Mouse (Mus musculus): ENCODE results near the gene Pmvk. TPM values are rescaled to one million over a fixed set of nuclear protein-coding genes. Genes with fewer than 3 reads are reported as not detected.

Pmvk gene
- polyA plus RNA-seq, 1 experiment from 2014 or later, result 74.5 TPM

GRCm38 (mm10) chr3:89435041-89435440, 19.3 kb upstream of the Pmvk start:
- Histone ChIP-seq H3K36me3 (ENCODE audit: control insufficient read depth, insufficient read depth, low read length) (peaks cover 7% of the 10 kb centered on the region; the same call in 1 of the 2 replicates), H3K9me3 (ENCODE audit: control insufficient read depth, low read length) (no peaks in the 10 kb centered on the region), H3K9ac (ENCODE audit: low read length) (no peak overlapping the region), H3K27me3 (ENCODE audit: control insufficient read depth, insufficient read depth, low read length) (no peaks in the 10 kb centered on the region), H3K4me1 (ENCODE audit: control insufficient read depth, insufficient read depth, low read length) (peaks cover 17% of the 10 kb centered on the region), H3K4me2 (ENCODE audit: low read depth) (no peak overlapping the region), H3K4me3 (ENCODE audit: low read depth, low read length) (no peak overlapping the region), H3K27ac (ENCODE audit: low read depth, low read length) (no peak overlapping the region)
- DNase-seq (ENCODE audit: low spot score), result no peak
- WGBS, result 78% methylated on average over 7 of the region's 7 CpGs
- ATAC-seq (ENCODE audit: insufficient read depth, low FRiP score, low TSS enrichment), result no peak

GRCm38 (mm10) chr3:89436176-89437113, 17.9 kb upstream of the Pmvk start, which contains the start of gene Pbxip1:
Gene Pbxip1 (plus strand): TSS chr3:89436706.
- Histone ChIP-seq H3K27ac (ENCODE audit: low read depth, low read length) (no peak within 1 kb of the TSS), H3K9ac (ENCODE audit: low read length) (peak within 1 kb of the TSS; percentile 8), H3K9me3 (ENCODE audit: control insufficient read depth, low read length) (no peaks in the 10 kb centered on the region), H3K4me1 (ENCODE audit: control insufficient read depth, insufficient read depth, low read length) (peaks cover 8% of the 10 kb centered on the region), H3K4me3 (ENCODE audit: low read depth, low read length) (peak within 1 kb of the TSS; percentile 19), H3K36me3 (ENCODE audit: control insufficient read depth, insufficient read depth, low read length) (peaks cover 7% of the 10 kb centered on the region; the same call in 1 of the 2 replicates), H3K4me2 (ENCODE audit: low read depth) (peak within 1 kb of the TSS; percentile 39), H3K27me3 (ENCODE audit: control insufficient read depth, insufficient read depth, low read length) (no peaks in the 10 kb centered on the region)
- 3% methylated on average over 16 of the region's 16 CpGs for WGBS
- DNase-seq (ENCODE audit: low spot score) (peak; percentile 81), ATAC-seq (ENCODE audit: insufficient read depth, low FRiP score, low TSS enrichment) (peak; percentile 73)

- ATAC-seq (ENCODE audit: insufficient read depth, low FRiP score, low TSS enrichment) (no peak), DNase-seq (ENCODE audit: low spot score) (no peak)
- Histone ChIP-seq H3K27me3 (ENCODE audit: control insufficient read depth, insufficient read depth, low read length) (no peaks in the 10 kb centered on the region), H3K36me3 (ENCODE audit: control insufficient read depth, insufficient read depth, low read length) (peaks cover 7% of the 10 kb centered on the region; the same call in 1 of the 2 replicates), H3K9me3 (ENCODE audit: control insufficient read depth, low read length) (no peaks in the 10 kb centered on the region), H3K27ac (ENCODE audit: low read depth, low read length) (no peak overlapping the region), H3K4me1 (ENCODE audit: control insufficient read depth, insufficient read depth, low read length) (peaks cover 6% of the 10 kb centered on the region), H3K4me3 (ENCODE audit: low read depth, low read length) (peak overlapping the region; percentile 19; the same call in 1 of the 2 replicates), H3K4me2 (ENCODE audit: low read depth) (peak overlapping the region; percentile 39), H3K9ac (ENCODE audit: low read length) (peak overlapping the region; percentile 8; the same call in 1 of the 2 replicates)
- WGBS, result 28% methylated on average over 5 of the region's 5 CpGs
These were observed 17.1 kb upstream of the Pmvk start for GRCm38 (mm10) chr3:89437269-89437668.

- ATAC-seq (ENCODE audit: insufficient read depth, low FRiP score, low TSS enrichment), result no peak
- 89% methylated on average over 2 of the region's 2 CpGs for WGBS
- Histone ChIP-seq H3K36me3 (ENCODE audit: control insufficient read depth, insufficient read depth, low read length) (no peaks in the 10 kb centered on the region), H3K4me1 (ENCODE audit: control insufficient read depth, insufficient read depth, low read length) (peaks cover 6% of the 10 kb centered on the region), H3K9me3 (ENCODE audit: control insufficient read depth, low read length) (no peaks in the 10 kb centered on the region), H3K27me3 (ENCODE audit: control insufficient read depth, insufficient read depth, low read length) (no peaks in the 10 kb centered on the region), H3K4me2 (ENCODE audit: low read depth) (no peak overlapping the region), H3K9ac (ENCODE audit: low read length) (no peak overlapping the region), H3K4me3 (ENCODE audit: low read depth, low read length) (no peak overlapping the region), H3K27ac (ENCODE audit: low read depth, low read length) (no peak overlapping the region)
- no peak for DNase-seq (ENCODE audit: low spot score)
These were observed 13.7 kb upstream of the Pmvk start for GRCm38 (mm10) chr3:89440691-89441090.

- ATAC-seq (ENCODE audit: insufficient read depth, low FRiP score, low TSS enrichment), result no peak
- no peak overlapping the region for H3K27ac ChIP-seq (ENCODE audit: low read depth, low read length)
- no peak overlapping the region for H3K4me3 ChIP-seq (ENCODE audit: low read depth, low read length)
- H3K4me2 ChIP-seq (ENCODE audit: low read depth), result no peak overlapping the region
- H3K27me3 ChIP-seq (ENCODE audit: control insufficient read depth, insufficient read depth, low read length), result no peaks in the 10 kb centered on the region
- no peak for DNase-seq (ENCODE audit: low spot score)
- no peaks in the 10 kb centered on the region for H3K36me3 ChIP-seq (ENCODE audit: control insufficient read depth, insufficient read depth, low read length)
- H3K9ac ChIP-seq (ENCODE audit: low read length), result no peak overlapping the region
- H3K4me1 ChIP-seq (ENCODE audit: control insufficient read depth, insufficient read depth, low read length), result no peaks in the 10 kb centered on the region
- WGBS, result 71% methylated on average over 13 of the region's 13 CpGs
- no peaks in the 10 kb centered on the region for H3K9me3 ChIP-seq (ENCODE audit: control insufficient read depth, low read length)
These were observed 5.4 kb upstream of the Pmvk start for GRCm38 (mm10) chr3:89448720-89449537.

- DNase-seq (ENCODE audit: low spot score) (peak; percentile 74), ATAC-seq (ENCODE audit: insufficient read depth, low FRiP score, low TSS enrichment) (peak; percentile 75; the same call in 1 of the 2 replicates)
- no peak overlapping the region for H3K4me2 ChIP-seq (ENCODE audit: low read depth)
- H3K27ac ChIP-seq (ENCODE audit: low read depth, low read length), result no peak overlapping the region
- H3K27me3 ChIP-seq (ENCODE audit: control insufficient read depth, insufficient read depth, low read length), result no peaks in the 10 kb centered on the region
- no peaks in the 10 kb centered on the region for H3K9me3 ChIP-seq (ENCODE audit: control insufficient read depth, low read length)
- no peak overlapping the region for H3K9ac ChIP-seq (ENCODE audit: low read length)
- 32% methylated on average over 7 of the region's 7 CpGs for WGBS
- H3K4me1 ChIP-seq (ENCODE audit: control insufficient read depth, insufficient read depth, low read length), result no peaks in the 10 kb centered on the region
- no peaks in the 10 kb centered on the region for H3K36me3 ChIP-seq (ENCODE audit: control insufficient read depth, insufficient read depth, low read length)
- no peak overlapping the region for H3K4me3 ChIP-seq (ENCODE audit: low read depth, low read length)
These were observed 4.8 kb upstream of the Pmvk start for GRCm38 (mm10) chr3:89449541-89449940.

GRCm38 (mm10) chr3:89451916-89452315, 2.4 kb upstream of the Pmvk start:
- Histone ChIP-seq H3K27me3 (ENCODE audit: control insufficient read depth, insufficient read depth, low read length) (no peaks in the 10 kb centered on the region), H3K36me3 (ENCODE audit: control insufficient read depth, insufficient read depth, low read length) (no peaks in the 10 kb centered on the region), H3K9ac (ENCODE audit: low read length) (no peak overlapping the region), H3K9me3 (ENCODE audit: control insufficient read depth, low read length) (no peaks in the 10 kb centered on the region), H3K4me3 (ENCODE audit: low read depth, low read length) (no peak overlapping the region), H3K4me2 (ENCODE audit: low read depth) (no peak overlapping the region), H3K27ac (ENCODE audit: low read depth, low read length) (no peak overlapping the region), H3K4me1 (ENCODE audit: control insufficient read depth, insufficient read depth, low read length) (no peaks in the 10 kb centered on the region)
- no peak for DNase-seq (ENCODE audit: low spot score)
- ATAC-seq (ENCODE audit: insufficient read depth, low FRiP score, low TSS enrichment), result no peak
- WGBS, result 93% methylated on average over 1 of the region's 1 CpGs

GRCm38 (mm10) chr3:89455786-89456285, 1.5 kb downstream of the Pmvk start:
- Histone ChIP-seq H3K4me1 (ENCODE audit: control insufficient read depth, insufficient read depth, low read length) (peaks cover 6% of the 10 kb centered on the region), H3K4me2 (ENCODE audit: low read depth) (no peak overlapping the region), H3K4me3 (ENCODE audit: low read depth, low read length) (no peak overlapping the region), H3K9ac (ENCODE audit: low read length) (no peak overlapping the region), H3K27me3 (ENCODE audit: control insufficient read depth, insufficient read depth, low read length) (no peaks in the 10 kb centered on the region), H3K27ac (ENCODE audit: low read depth, low read length) (no peak overlapping the region), H3K9me3 (ENCODE audit: control insufficient read depth, low read length) (no peaks in the 10 kb centered on the region), H3K36me3 (ENCODE audit: control insufficient read depth, insufficient read depth, low read length) (no peaks in the 10 kb centered on the region)
- no peak for DNase-seq (ENCODE audit: low spot score)
- 64% methylated on average over 1 of the region's 1 CpGs for WGBS
- no peak for ATAC-seq (ENCODE audit: insufficient read depth, low FRiP score, low TSS enrichment)
